Mouse (Mus musculus): ENCODE data around the gene Ccdc162.

GRCm38 (mm10) chr10:41719587-41719986 lies 3.2 kb upstream of the Ccdc162 start:
- no peak for TF ChIP-seq POLR2A (IDR thresholded peaks at IDR 0.05; ENCODE audit: borderline replicate concordance, low read depth, low read length)
- no peak for TF ChIP-seq CTCF (IDR thresholded peaks at IDR 0.05; ENCODE audit: low read depth, low read length)

All from bone marrow macrophage, adult 2 months (primary cell).